Mouse (Mus musculus): ENCODE measurements at regions not wholly inside any gene's neighbourhood (a gene's known extent, or its start where the extent isn't known, plus 50 kb on each side); places are given as distances from the start of the nearest gene placed in this dataset.
A peak's percentile ranks its signal among the peaks of the same experiment; 100 is the strongest.

GRCm38 (mm10) chr3:158824643-158825042 lies 262.6 kb upstream of the Lrrc7 start:
- no peak overlapping the region for H3K4me3 ChIP-seq (replicated peaks; ENCODE audit: low read length)
- ATAC-seq, result peak; percentile 95
- WGBS, result 37% methylated on average over 3 of the region's 3 CpGs
- no peaks in the 10 kb centered on the region for H3K36me3 ChIP-seq (ENCODE audit: control insufficient read depth, insufficient read depth)
- H3K4me1 ChIP-seq (replicated peaks; ENCODE audit: control insufficient read depth, insufficient read depth, low read length), result no peaks in the 10 kb centered on the region
- H3K4me2 ChIP-seq (ENCODE audit: low read length), result no peak overlapping the region
- no peak overlapping the region; the same call in 1 of the 2 replicates for H3K27ac ChIP-seq (ENCODE audit: low read length)
- no peak overlapping the region for H3K9ac ChIP-seq (replicated peaks; ENCODE audit: low read depth, low read length)
- no peaks in the 10 kb centered on the region for H3K9me3 ChIP-seq (ENCODE audit: control insufficient read depth, low read length)
- no peaks in the 10 kb centered on the region for H3K27me3 ChIP-seq (replicated peaks; ENCODE audit: control insufficient read depth, insufficient read depth, low read length)

GRCm38 (mm10) chr3:158777661-158778060 lies 215.6 kb upstream of the Lrrc7 start:
- H3K27ac ChIP-seq (ENCODE audit: low read length), result no peak overlapping the region
- no peaks in the 10 kb centered on the region for H3K36me3 ChIP-seq (ENCODE audit: control insufficient read depth, insufficient read depth)
- no peak for ATAC-seq
- no peaks in the 10 kb centered on the region for H3K9me3 ChIP-seq (ENCODE audit: control insufficient read depth, low read length)
- H3K27me3 ChIP-seq (replicated peaks; ENCODE audit: control insufficient read depth, insufficient read depth, low read length), result no peaks in the 10 kb centered on the region
- H3K4me3 ChIP-seq (replicated peaks; ENCODE audit: low read length), result no peak overlapping the region
- no peak overlapping the region for H3K9ac ChIP-seq (replicated peaks; ENCODE audit: low read depth, low read length)
- 90% methylated on average over 5 of the region's 5 CpGs for WGBS
- no peak overlapping the region for H3K4me2 ChIP-seq (ENCODE audit: low read length)
- no peaks in the 10 kb centered on the region for H3K4me1 ChIP-seq (replicated peaks; ENCODE audit: control insufficient read depth, insufficient read depth, low read length)

Measured in forebrain, embryonic 16.5 days (tissue).